Mouse (Mus musculus) gastrocnemius, postnatal 10 days (tissue): Measurements from ENCODE around the gene Foxd4. TPM values are rescaled to one million over a fixed set of nuclear protein-coding genes. Genes with fewer than 3 reads are reported as not detected.
A peak's percentile ranks its signal among the peaks of the same experiment; 100 is the strongest.
"Not testable (repeated sequence)": the region's sequence is repeated elsewhere in the genome, so short reads cannot be mapped to it uniquely, and the experiment has no call there.

Source experiments
- DNase-seq: peaks from one replicate; pipeline ENCODE4 v3.0.0; 2021; ENCODE audit warnings: mixed read lengths
- microRNA-seq, 2 experiments: library from miRNA; unstranded; fragments of <30 nt; microRNA quantifications; one replicate each; pipeline ENCODE4 v1.2.0; 2021
- total RNA-seq, 2 experiments: library from RNA; stranded (reverse); gene quantifications; 2 replicates each; pipeline ENCODE4 v1.2.3; 2021

Foxd4 gene
- total RNA-seq, 2 experiments from 2014 or later = not detected

- DNase-seq = not testable (repeated sequence)
Observed at GRCm38 (mm10) chr19:24875129-24875870, 25.7 kb downstream of the Foxd4 start, which contains the start of gene Gm10053. TSS of gene Gm10053 (plus strand) at chr19:24875686.

- no peak for DNase-seq
Observed at GRCm38 (mm10) chr19:24873873-24874272, 27.1 kb downstream of the Foxd4 start.

- peak; percentile 76 for DNase-seq
Observed at GRCm38 (mm10) chr19:24871037-24871635, 29.9 kb downstream of the Foxd4 start.

DNA sequence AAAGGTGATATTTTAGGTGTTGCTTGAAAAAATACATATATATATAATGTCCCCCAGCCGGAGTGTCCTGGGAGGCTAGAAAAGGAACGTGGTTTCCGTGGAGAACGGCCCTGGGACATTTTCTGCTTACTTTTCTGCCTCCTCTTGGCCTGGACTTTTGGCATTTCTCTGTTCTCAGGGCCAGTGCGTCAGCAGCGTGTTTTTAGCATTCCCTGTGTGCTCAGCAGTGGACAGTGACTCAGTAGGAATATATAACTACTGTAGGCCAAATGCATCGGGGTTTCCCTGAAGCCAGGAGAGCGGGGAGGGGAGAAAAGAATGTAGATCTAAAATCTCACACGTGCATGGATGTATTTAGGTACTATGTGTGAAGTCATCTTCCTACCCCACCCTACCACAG lies 35.6 kb downstream of the Foxd4 start:
- DNase-seq = no peak

GRCm38 (mm10) chr19:24861612-24862451 lies 39.2 kb downstream of the Foxd4 start, which contains the start of gene Pgm5:
TSS of gene Pgm5 (minus strand) at chr19:24861855.
- peak; percentile 69 for DNase-seq

- no peak for DNase-seq
Observed at GRCm38 (mm10) chr19:24861276-24861611, 39.8 kb downstream of the Foxd4 start.

DNA sequence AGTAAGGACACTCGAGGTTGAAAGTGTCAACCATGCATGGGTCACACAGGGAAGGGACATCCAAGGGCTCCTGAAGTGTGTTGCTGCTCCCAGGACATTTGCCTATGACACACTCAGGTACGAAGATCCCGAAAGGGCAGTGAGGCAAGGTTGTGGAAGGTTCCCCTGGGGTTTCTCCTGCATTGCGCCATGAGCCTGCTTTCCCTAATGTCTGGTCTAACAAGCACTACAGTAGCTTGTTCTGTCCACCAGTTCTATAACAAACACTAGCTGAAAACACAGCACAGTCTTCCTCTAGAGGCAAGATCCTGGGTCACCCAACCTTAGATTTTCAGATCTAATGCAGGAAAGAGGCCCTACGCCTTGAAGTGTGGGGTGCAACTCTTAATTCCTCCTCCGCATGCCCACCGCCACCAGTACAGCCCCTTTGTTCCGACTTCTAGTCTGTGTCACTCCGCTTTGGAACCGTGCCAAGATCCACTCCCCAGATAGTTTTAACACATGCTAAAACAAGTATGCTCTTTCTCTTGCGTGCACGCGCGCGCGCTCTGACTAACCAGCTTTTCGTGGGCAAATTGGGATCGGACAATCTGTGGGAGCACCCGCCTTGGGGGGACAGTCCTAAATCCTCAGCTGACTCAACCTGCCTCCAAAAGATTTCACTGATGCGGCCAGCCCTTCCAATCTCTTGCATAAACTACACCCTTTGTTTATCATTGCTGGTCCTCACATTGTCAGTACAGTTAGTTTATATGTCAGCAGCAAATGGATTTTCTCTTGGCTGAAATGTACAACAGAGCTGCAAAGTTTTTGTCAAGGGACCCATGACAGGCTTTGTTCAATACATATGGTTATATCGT lies 49.3 kb downstream of the Foxd4 start:
- peak; percentile 76 for DNase-seq

Small RNA genes within 50 kb of the gene (microRNA-seq; reads per million reads assigned to microRNA genes)
- gene Mir3084-1 = 0 reads per million in 2 experiments

Other genes starting within 250 kb of the Foxd4 start
- under 1 TPM; 0.05 TPM for gene Tmem252, start 227.2 kb downstream of the Foxd4 start, total RNA-seq
- 10 to 100 TPM; 27.3 to 29.5 TPM for gene Pgm5, start 39.3 kb downstream of the Foxd4 start, total RNA-seq
- gene Gm10053, start 25.5 kb downstream of the Foxd4 start, total RNA-seq = 100 to 1,000 TPM; 367 to 503 TPM
- gene Cbwd1, start 60.4 kb upstream of the Foxd4 start, total RNA-seq = 10 to 100 TPM; 12.1 to 14.1 TPM
- 1 to 10 TPM; 4.3 to 5.1 TPM for gene Dock8, start 98.3 kb upstream of the Foxd4 start, total RNA-seq